Mouse (Mus musculus) CH12.LX (cell line): ENCODE results near the gene Bmp8b. TPM values are rescaled to one million over a fixed set of nuclear protein-coding genes. Genes with fewer than 3 reads are reported as not detected.

ENCODE experiments used
- DNase-seq: peaks from one replicate; pipeline ENCODE4 v3.0.0-alpha.2; 2013; ENCODE audit errors: extremely low read depth
- H3K27ac ChIP-seq: 2 replicates; pipeline ENCODE4 v1.5.1; 2012; ENCODE audit warnings: low read depth, mild to moderate bottlenecking, control low read depth, moderate library complexity; ENCODE audit not compliant: insufficient read depth
- H3K27me3 ChIP-seq: replicated peaks from 2 replicates; pipeline ENCODE3; 2012; ENCODE audit warnings: inconsistent platforms
- H3K36me3 ChIP-seq, 2 experiments: replicated peaks in 1 of 2; 2 replicates each; pipeline versions ENCODE3 to v1.6.1; 2012; ENCODE audit warnings: inconsistent platforms in 1 of 2, low read length in 1 of 2, mild to moderate bottlenecking in 1 of 2, mixed read lengths in 1 of 2, moderate library complexity in 1 of 2; ENCODE audit not compliant: control insufficient read depth in 1 of 2, insufficient read depth in 1 of 2
- H3K4me1 ChIP-seq, 2 experiments: 2 replicates each; pipeline ENCODE4 v1.6.1; 2012; ENCODE audit warnings: inconsistent platforms in 1 of 2, moderate library complexity in 1 of 2; ENCODE audit not compliant: insufficient read depth in 2 of 2, control insufficient read depth in 1 of 2
- H3K4me2 ChIP-seq: 2 replicates; pipeline ENCODE4 v1.6.1; 2012; ENCODE audit warnings: low read depth, mild to moderate bottlenecking, control low read depth; ENCODE audit not compliant: poor library complexity, insufficient read depth, severe bottlenecking
- H3K4me3 ChIP-seq, 3 experiments: fragments of 150-350 bp in 1 of 3; sonication (generic) in 1 of 3; replicated peaks in 1 of 3; 2 replicates each; pipeline versions ENCODE3 to v1.5.1; 2011 to 2012; ENCODE audit warnings: low read depth in 2 of 3, low read length in 2 of 3, mild to moderate bottlenecking in 2 of 3, moderate library complexity in 2 of 3, control low read depth in 1 of 3, improper control_type of control experiment in 1 of 3, inconsistent platforms in 1 of 3, mixed read lengths in 1 of 3; ENCODE audit not compliant: poor library complexity in 1 of 3
- H3K79me2 ChIP-seq: replicated peaks from 2 replicates; pipeline ENCODE4 v1.6.1; 2012; ENCODE audit warnings: mild to moderate bottlenecking, moderate library complexity; ENCODE audit not compliant: control insufficient read depth, poor library complexity, insufficient read depth, severe bottlenecking; ENCODE audit errors: extremely low read depth
- H3K9ac ChIP-seq: 2 replicates; pipeline ENCODE4 v1.6.1; 2012; ENCODE audit warnings: low read depth, mild to moderate bottlenecking, control low read depth, moderate library complexity; ENCODE audit not compliant: insufficient read depth
- H3K9me3 ChIP-seq: replicated peaks from 2 replicates; pipeline ENCODE3; 2012; ENCODE audit warnings: low read length, inconsistent platforms, mixed read lengths
- BHLHE40 ChIP-seq: IDR thresholded peaks from 2 replicates; pipeline ENCODE4 v1.6.1; 2011; ENCODE audit warnings: mild to moderate bottlenecking, low read depth, low read length, improper control_type of control experiment
- CHD2 ChIP-seq: IDR thresholded peaks from 2 replicates; pipeline ENCODE4 v1.6.1; 2011; ENCODE audit warnings: low read length, improper control_type of control experiment
- E2F4 ChIP-seq: IDR thresholded peaks from 2 replicates; pipeline ENCODE4 v1.6.1; 2011; ENCODE audit warnings: low read depth, low read length, improper control_type of control experiment; ENCODE audit not compliant: insufficient replicate concordance
- EP300 ChIP-seq: IDR thresholded peaks from 2 replicates; pipeline ENCODE4 v1.6.1; 2011; ENCODE audit warnings: low read length, improper control_type of control experiment
- ETS1 ChIP-seq: conservative IDR thresholded peaks from 2 replicates; pipeline ENCODE4 v1.6.1; 2012; ENCODE audit warnings: low read depth, mild to moderate bottlenecking, inconsistent platforms, low read length, improper control_type of control experiment, moderate library complexity
- JUN ChIP-seq: IDR thresholded peaks from 2 replicates; pipeline ENCODE4 v1.6.1; 2011; ENCODE audit warnings: low read depth, mild to moderate bottlenecking, low read length, improper control_type of control experiment, moderate library complexity; ENCODE audit not compliant: insufficient read depth
- JUND ChIP-seq: conservative IDR thresholded peaks from 2 replicates; pipeline ENCODE4 v1.6.1; 2011; ENCODE audit warnings: low read depth, low read length, improper control_type of control experiment
- MAX ChIP-seq: IDR thresholded peaks from 2 replicates; pipeline ENCODE4 v1.6.1; 2011; ENCODE audit warnings: low read length, improper control_type of control experiment
- MAZ ChIP-seq: IDR thresholded peaks from 2 replicates; pipeline ENCODE4 v1.6.1; 2012; ENCODE audit warnings: low read depth, mild to moderate bottlenecking, inconsistent platforms, low read length, improper control_type of control experiment, moderate library complexity
- MXI1 ChIP-seq: IDR thresholded peaks from 2 replicates; pipeline ENCODE4 v1.6.1; 2011; ENCODE audit warnings: mild to moderate bottlenecking, low read depth, low read length, improper control_type of control experiment
- NELFE ChIP-seq: IDR thresholded peaks from 2 replicates; pipeline ENCODE4 v1.6.1; 2011; ENCODE audit warnings: low read depth, low read length, improper control_type of control experiment
- POLR2AphosphoS2 ChIP-seq: IDR thresholded peaks from 2 replicates; pipeline ENCODE4 v1.6.1; 2011; ENCODE audit warnings: low read depth, low read length, improper control_type of control experiment
- RAD21 ChIP-seq: IDR thresholded peaks from 2 replicates; pipeline ENCODE4 v1.6.1; 2011; ENCODE audit warnings: low read depth, mild to moderate bottlenecking, low read length, improper control_type of control experiment, moderate library complexity
- SMC3 ChIP-seq: IDR thresholded peaks from 2 replicates; pipeline ENCODE4 v1.6.1; 2011; ENCODE audit warnings: low read depth, low read length, improper control_type of control experiment
- TBP ChIP-seq: conservative IDR thresholded peaks from 2 replicates; pipeline ENCODE4 v1.6.1; 2011; ENCODE audit warnings: low read depth, low read length, improper control_type of control experiment
- USF2 ChIP-seq: conservative IDR thresholded peaks from 2 replicates; pipeline ENCODE4 v1.6.1; 2011; ENCODE audit warnings: low read depth, low read length, improper control_type of control experiment
- ZNF384 ChIP-seq: IDR thresholded peaks from 2 replicates; pipeline ENCODE4 v1.6.1; 2012; ENCODE audit warnings: low read depth, low read length, improper control_type of control experiment, inconsistent platforms
- dilution Hi-C: fragments of 300-500 bp; cut with MboI; formaldehyde crosslinking; loops from 2 replicates; pipeline ENCODE4 v1.14.3; 2020; ENCODE audit warnings: low sequenced_read_pairs; ENCODE audit not compliant: extremely low pct_unique_long_range_greater_than_20kb, extremely low pct_ligation_motif_present
- in situ Hi-C: fragments of 300-500 bp; cut with MboI; formaldehyde crosslinking; loops from 3 replicates; pipeline ENCODE4 v1.14.3; 2019; ENCODE audit warnings: low sequenced_read_pairs, low pct_ligation_motif_present, low pct_unique_long_range_greater_than_20kb, mixed read lengths
- polyA plus RNA-seq: library from polyadenylated mRNA; unstranded; fragments of >175 nt; gene quantifications from 2 replicates; pipeline ENCODE4 v1.2.1, GENCODE M21; 2012; ENCODE audit warnings: low read depth; ENCODE audit not compliant: insufficient read length
- total RNA-seq, 2 experiments: library from RNA; depleted of rRNA; stranded (reverse); fragments of 300-350 nt in 1 of 2; fragments of >200 nt in 1 of 2; gene quantifications; 2 replicates each; pipeline ENCODE4 v1.2.3; 2012 to 2014

The Bmp8b gene
- total and polyA plus RNA-seq, 3 experiments: not detected

- no peak for DNase-seq
- H3K4me3 ChIP-seq: no peak overlapping the region
- no peaks in the 10 kb centered on the region for H3K4me1 ChIP-seq
- H3K27ac ChIP-seq: no peak overlapping the region
- no peaks in the 10 kb centered on the region for H3K36me3 ChIP-seq
- H3K9me3 ChIP-seq: peaks cover 3% of the 10 kb centered on the region
- peaks cover 68% of the 10 kb centered on the region for H3K27me3 ChIP-seq
- no peak overlapping the region for H3K4me2 ChIP-seq
- in situ Hi-C loops: loop anchor here (5.0 kb wide), 1 partner anchor 47 kb away; the partner anchor contains the start of gene Nt5c1a
- H3K79me2 ChIP-seq: no peaks in the 10 kb centered on the region
- TF ChIP-seq MAZ (no peak), EP300 (no peak), ETS1 (no peak), JUND (no peak), NELFE (no peak), TBP (no peak), E2F4 (no peak), SMC3 (no peak), MXI1 (no peak), CHD2 (no peak), ZNF384 (no peak), USF2 (no peak)
- H3K9ac ChIP-seq: no peak overlapping the region
- dilution Hi-C loops: no loop called here
Measured at GRCm38 (mm10) chr4:123155427-123155826, 50.5 kb downstream of the Bmp8b start.

- Histone ChIP-seq H3K9ac (no peak overlapping the region), H3K27ac (no peak overlapping the region), H3K79me2 (no peaks in the 10 kb centered on the region), H3K36me3 (no peaks in the 10 kb centered on the region), H3K4me2 (no peak overlapping the region), H3K9me3 (peaks cover 3% of the 10 kb centered on the region), H3K4me3 (no peak overlapping the region), H3K27me3 (peaks cover 72% of the 10 kb centered on the region), H3K4me1 (no peaks in the 10 kb centered on the region)
- in situ Hi-C loops: loop anchor here (5.0 kb wide), 1 partner anchor 46 kb away; the partner anchor contains the start of gene Nt5c1a
- DNase-seq: no peak
- dilution Hi-C loops: no loop called here
- no peak for TF ChIP-seq E2F4
- TF ChIP-seq MAX: no peak
- no peak for TF ChIP-seq RAD21
- no peak for TF ChIP-seq SMC3
- TF ChIP-seq JUN: no peak
- no peak for TF ChIP-seq BHLHE40
- TF ChIP-seq POLR2AphosphoS2: no peak
- no peak for TF ChIP-seq EP300
- no peak for TF ChIP-seq CHD2
Measured at GRCm38 (mm10) chr4:123155840-123156239, 50.9 kb downstream of the Bmp8b start.
